Mouse (Mus musculus) adrenal gland, postnatal 14 days (tissue): ENCODE measurements at regions not wholly inside any gene's neighbourhood (a gene's known extent, or its start where the extent isn't known, plus 50 kb on each side); places are given as distances from the start of the nearest gene placed in this dataset.

Source experiments
- DNase-seq: peaks from one replicate; pipeline ENCODE4 v3.0.0; 2021; ENCODE audit warnings: mixed read lengths

DNA sequence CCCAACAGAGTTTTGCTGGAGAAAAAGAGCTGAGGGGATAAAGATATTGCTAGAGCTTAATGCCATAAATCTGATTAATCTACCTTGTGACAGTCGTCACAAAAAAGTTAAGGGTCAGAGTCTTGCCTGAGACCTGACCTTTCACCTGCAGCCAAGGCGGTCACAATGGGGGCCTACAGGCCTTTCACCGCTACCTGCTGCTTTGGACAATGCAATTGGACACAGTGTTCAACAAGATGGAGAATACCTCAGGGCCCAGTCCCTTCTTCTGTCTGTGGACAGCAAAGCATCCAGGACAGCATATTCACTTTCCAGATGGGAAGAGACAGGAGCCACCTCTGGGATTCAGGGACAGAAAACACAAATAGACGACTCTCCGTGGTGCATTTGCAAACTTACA, 226.3 kb upstream of the Hes1 start:
- DNase-seq, result no peak

- DNase-seq, result peak; percentile 78
These were observed 225.1 kb upstream of the Hes1 start for GRCm38 (mm10) chr16:29838981-29839661.

- no peak for DNase-seq
These were observed 224.6 kb upstream of the Hes1 start for GRCm38 (mm10) chr16:29839662-29840001.

- DNase-seq, result no peak
These were observed 223.8 kb upstream of the Hes1 start for GRCm38 (mm10) chr16:29840412-29840811.

GRCm38 (mm10) chr16:29841132-29841531, 223.1 kb upstream of the Hes1 start:
- no peak for DNase-seq

GRCm38 (mm10) chr16:29842071-29842470, 222.1 kb upstream of the Hes1 start:
- no peak for DNase-seq

GRCm38 (mm10) chr16:29843490-29843889, 220.7 kb upstream of the Hes1 start:
- DNase-seq, result no peak

DNA sequence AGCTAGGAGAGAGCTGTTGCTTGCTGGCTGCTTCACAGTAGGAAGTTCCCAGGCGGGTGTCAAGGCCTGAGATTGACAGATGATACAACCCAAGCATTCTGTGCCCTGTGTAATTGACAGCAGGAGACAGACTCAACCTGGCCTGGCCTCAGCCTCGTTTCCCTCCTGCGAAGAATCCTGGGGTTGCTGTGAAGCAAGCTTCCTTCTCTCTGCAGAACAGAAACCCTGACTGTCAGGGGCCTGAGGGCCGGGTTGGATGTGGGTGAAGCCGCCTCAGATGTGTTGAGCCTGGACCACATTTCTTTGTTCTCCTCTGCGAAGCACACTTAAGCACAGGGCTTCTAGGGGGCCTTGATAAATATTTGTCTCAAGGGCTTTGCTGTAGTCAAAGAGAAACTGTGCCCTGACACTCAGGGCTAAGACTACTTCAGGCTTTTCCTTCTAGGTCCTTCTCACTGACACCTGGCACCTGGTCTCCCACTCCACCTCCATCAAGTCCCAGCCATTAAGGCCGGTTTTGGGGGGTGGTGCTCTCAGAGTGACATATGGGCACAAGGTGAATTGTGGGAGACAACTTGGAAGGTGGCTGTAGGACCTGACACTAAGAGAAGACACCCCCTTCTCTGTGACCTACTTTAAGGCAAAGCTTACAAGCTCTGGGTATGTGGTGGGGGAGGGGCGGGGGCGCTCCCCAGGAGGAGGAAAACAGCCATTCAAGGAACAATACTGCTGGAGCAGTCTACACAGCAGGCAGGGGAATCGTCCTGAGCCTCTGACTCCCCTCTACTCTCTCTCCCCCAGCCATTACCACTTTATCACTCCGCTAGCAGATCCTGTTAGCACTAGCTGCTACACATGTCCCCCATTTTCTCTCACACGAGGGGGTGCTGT, 219.2 kb upstream of the Hes1 start:
- DNase-seq, result no peak

DNA sequence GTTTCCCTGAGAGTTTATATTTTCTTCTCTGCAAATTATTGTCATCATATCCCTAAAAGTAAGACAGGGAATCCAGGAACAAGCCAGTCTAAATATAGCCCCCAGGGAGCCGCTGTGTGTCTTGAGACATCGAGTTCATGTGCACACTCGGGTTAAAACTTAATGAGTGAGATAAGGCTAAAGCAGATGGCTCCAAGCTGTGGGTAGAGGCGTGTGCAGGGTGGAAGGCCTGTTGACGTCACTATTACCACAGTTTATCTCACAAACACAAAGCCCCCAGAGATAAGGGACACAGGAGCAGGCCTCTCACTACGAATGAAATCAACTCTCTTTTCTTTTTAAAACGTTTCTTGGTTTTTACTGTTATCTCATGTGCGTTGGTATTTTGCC, 218.6 kb upstream of the Hes1 start:
- DNase-seq, result no peak

GRCm38 (mm10) chr16:29847059-29847458, 217.1 kb upstream of the Hes1 start:
- no peak for DNase-seq

GRCm38 (mm10) chr16:29847734-29848133, 216.4 kb upstream of the Hes1 start:
- no peak for DNase-seq

- no peak for DNase-seq
These were observed 215.7 kb upstream of the Hes1 start for GRCm38 (mm10) chr16:29848527-29848926.

- no peak for DNase-seq
These were observed 214.7 kb upstream of the Hes1 start for GRCm38 (mm10) chr16:29849511-29849910.

DNA sequence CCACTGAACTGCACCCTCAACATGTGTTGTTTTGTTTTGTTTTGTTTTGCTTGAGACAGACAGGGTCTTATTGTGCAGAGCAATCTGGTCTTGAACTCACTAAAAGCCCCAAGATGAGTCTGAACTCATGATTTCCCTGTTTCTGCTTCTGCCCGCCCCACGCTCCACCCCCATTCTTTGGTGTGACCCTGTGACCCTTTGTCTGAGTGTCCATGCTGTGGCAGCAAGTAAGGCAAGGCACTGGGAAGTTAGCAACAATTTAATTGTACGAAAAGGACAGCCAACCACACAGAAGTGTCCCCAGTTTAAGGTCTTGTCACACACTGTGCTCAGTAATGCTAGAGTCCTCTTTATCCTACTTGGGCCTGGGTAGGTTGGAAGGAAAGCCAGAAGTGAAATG, 213.6 kb upstream of the Hes1 start:
- DNase-seq, result peak; percentile 62

- no peak for DNase-seq
These were observed 212.4 kb upstream of the Hes1 start for GRCm38 (mm10) chr16:29851827-29852226.

GRCm38 (mm10) chr16:29854805-29855565, 209.2 kb upstream of the Hes1 start:
- no peak for DNase-seq

GRCm38 (mm10) chr16:29856545-29856944, 207.6 kb upstream of the Hes1 start:
- no peak for DNase-seq

GRCm38 (mm10) chr16:29858645-29859044, 205.5 kb upstream of the Hes1 start:
- DNase-seq, result no peak

DNA sequence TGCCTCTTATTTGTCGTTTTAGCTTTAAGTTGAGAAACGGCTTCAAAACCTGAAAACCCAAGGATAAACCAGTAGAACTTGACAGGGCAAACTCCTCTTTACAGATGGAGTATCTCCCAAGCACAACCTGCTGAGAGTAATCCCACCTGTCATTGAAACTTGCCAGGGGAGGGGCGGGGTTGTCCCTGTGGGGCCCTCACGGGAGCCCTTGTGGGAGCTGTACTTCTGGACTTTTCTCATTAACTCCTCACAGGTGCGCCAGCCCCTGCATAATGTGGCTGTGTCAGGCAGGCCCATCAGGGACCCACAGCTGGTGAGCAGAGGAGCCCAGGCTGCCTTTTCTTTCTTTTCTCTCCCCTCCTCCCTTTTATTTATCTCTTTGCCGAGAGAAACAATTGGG, 203.9 kb upstream of the Hes1 start:
- DNase-seq, result no peak

- peak; percentile 22 for DNase-seq
These were observed 203.1 kb upstream of the Hes1 start for GRCm38 (mm10) chr16:29861056-29861455.

DNA sequence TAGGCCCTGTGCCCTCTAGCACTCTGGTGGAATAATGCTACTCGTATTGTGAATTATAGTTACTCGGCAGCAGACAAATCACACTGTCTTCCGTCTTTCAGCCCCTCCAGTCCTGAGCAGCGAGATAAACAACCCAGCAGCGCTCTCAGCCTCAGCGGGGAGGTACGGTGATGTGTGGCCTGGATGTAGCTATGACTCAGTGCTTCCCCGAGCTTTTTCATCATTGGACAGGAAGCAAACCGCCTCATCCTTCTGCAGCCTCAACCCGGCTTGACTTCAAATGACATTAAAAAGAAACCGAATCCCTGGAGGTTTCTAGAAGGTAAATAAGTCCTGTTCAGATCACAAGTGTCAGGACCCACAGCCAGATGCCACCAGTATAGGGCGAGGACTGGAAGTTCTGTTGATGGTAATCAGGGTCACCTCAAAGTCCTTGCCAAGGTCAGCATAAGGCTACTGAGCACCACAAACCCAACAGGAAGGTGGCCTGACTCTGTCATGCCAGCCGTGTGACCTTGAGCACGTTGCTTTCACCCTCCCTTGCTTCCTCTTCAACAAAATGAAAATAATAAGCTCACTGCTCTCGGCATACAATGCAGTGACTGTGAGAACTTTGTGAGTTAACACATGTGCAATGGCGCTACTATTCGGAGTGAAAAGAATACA, 199.0 kb upstream of the Hes1 start:
- peak; percentile 54 for DNase-seq

- no peak for DNase-seq
These were observed 192.8 kb upstream of the Hes1 start for GRCm38 (mm10) chr16:29871395-29871794.

DNA sequence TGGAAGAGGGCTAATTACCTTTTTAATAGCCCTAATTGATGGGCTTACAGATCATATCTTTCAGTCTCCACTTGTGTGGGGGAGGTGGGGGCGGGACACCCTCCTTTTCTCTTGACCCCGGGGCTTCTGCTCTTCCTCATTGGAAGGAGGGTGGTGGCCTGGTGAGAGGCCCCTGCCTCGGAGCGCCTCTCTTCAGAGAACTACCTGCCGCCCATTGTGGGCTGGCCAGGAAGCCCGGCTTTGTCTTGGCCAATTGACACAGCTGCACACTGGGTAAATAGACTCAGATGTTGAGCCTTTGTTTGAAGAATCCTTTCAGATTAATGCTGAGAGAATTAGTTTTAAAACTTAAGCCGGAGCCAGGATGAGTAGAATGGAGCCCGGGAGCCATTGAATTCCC, 188.0 kb upstream of the Hes1 start:
- no peak for DNase-seq
